Mouse (Mus musculus) MEL (cell line): ENCODE results near the gene Herpud2.
A peak's percentile ranks its signal among the peaks of the same experiment; 100 is the strongest.

Source experiments
- CTCF ChIP-seq, 3 experiments: IDR thresholded peaks in 2 of 3; conservative IDR thresholded peaks in 1 of 3; 2 replicates each; pipeline ENCODE4 v1.5.1; 2011 to 2012; ENCODE audit warnings: low read length in 3 of 3, low read depth in 2 of 3, mild to moderate bottlenecking in 2 of 3, improper control_type of control experiment in 1 of 3, inconsistent platforms in 1 of 3, mixed read lengths in 1 of 3, moderate library complexity in 1 of 3; ENCODE audit not compliant: control insufficient read depth in 1 of 3, insufficient read depth in 1 of 3, poor library complexity in 1 of 3, severe bottlenecking in 1 of 3
- ELF1 ChIP-seq: IDR thresholded peaks from 2 replicates; pipeline ENCODE4 v1.6.1; 2014; ENCODE audit warnings: low read depth, mild to moderate bottlenecking, inconsistent platforms, low read length, improper control_type of control experiment, moderate library complexity
- EP300 ChIP-seq, 2 experiments: IDR thresholded peaks; 2 replicates each; pipeline ENCODE4 v1.6.1; 2011; ENCODE audit warnings: improper control_type of control experiment in 2 of 2, low read length in 2 of 2, low read depth in 1 of 2, mild to moderate bottlenecking in 1 of 2
- GATA1 ChIP-seq: IDR thresholded peaks from 2 replicates; pipeline ENCODE4 v1.6.1; 2011; ENCODE audit warnings: low read depth, low read length, improper control_type of control experiment
- MAX ChIP-seq: IDR thresholded peaks from 2 replicates; pipeline ENCODE4 v1.6.1; 2011; ENCODE audit warnings: low read length, improper control_type of control experiment
- TBP ChIP-seq: IDR thresholded peaks from 2 replicates; pipeline ENCODE4 v1.8.0; 2011; ENCODE audit warnings: low read depth, low read length, improper control_type of control experiment
- UBTF ChIP-seq: IDR thresholded peaks from 2 replicates; pipeline ENCODE4 v1.6.1; 2012; ENCODE audit warnings: low read depth, mild to moderate bottlenecking, inconsistent platforms, low read length, improper control_type of control experiment, moderate library complexity, borderline replicate concordance; ENCODE audit not compliant: insufficient read depth
- ZC3H11A ChIP-seq: IDR thresholded peaks from 2 replicates; pipeline ENCODE4 v1.6.1; 2012; ENCODE audit warnings: low read depth, mild to moderate bottlenecking, inconsistent platforms, low read length, improper control_type of control experiment

- TF ChIP-seq ZC3H11A (peak; percentile 16), CTCF (IDR thresholded peaks at IDR 0.05 in 2 of 3, conservative IDR thresholded peaks at IDR 0.05 in 1 of 3; ENCODE audit: control insufficient read depth in 1 of 3, insufficient read depth in 1 of 3, low read depth in 2 of 3, low read length in 3 of 3, poor library complexity in 1 of 3, severe bottlenecking in 1 of 3) (peak; percentile 22 to 70 (median 47); a peak in 5 of 6 replicates), ELF1 (no peak), TBP (no peak), MAX (no peak), GATA1 (no peak), UBTF (no peak), EP300 (IDR thresholded peaks at IDR 0.05; ENCODE audit: low read depth in 1 of 2, low read length in 2 of 2) (no peak)
These were observed 4.8 kb upstream of the Herpud2 start for GRCm38 (mm10) chr9:25156377-25156776.
